Mouse (Mus musculus) limb, embryonic 14.5 days (tissue): ENCODE measurements around the gene Ovgp1. TPM values are rescaled to one million over a fixed set of nuclear protein-coding genes. Genes with fewer than 3 reads are reported as not detected.

Experiments used
- ATAC-seq: fragments of 200-750 bp; cut with Nextera tagmentation; 2 replicates; pipeline ENCODE4 v1.8.0; 2017; ENCODE audit warnings: low read depth, moderate number of reproducible peaks, moderate TSS enrichment; ENCODE audit not compliant: low FRiP score
- DNase-seq: peaks from one replicate; pipeline ENCODE4 v3.0.0-alpha.2; 2015; ENCODE audit warnings: low spot score
- H3K27ac ChIP-seq: fragments of 300-500 bp; sonication (generic); replicated peaks from 2 replicates; pipeline ENCODE4 v1.5.1; 2014; ENCODE audit warnings: low read depth, mild to moderate bottlenecking, low read length, moderate library complexity, mixed read lengths
- H3K27me3 ChIP-seq: fragments of 300-500 bp; sonication (generic); 2 replicates; pipeline ENCODE4 v1.6.1; 2014; ENCODE audit warnings: low read length, mixed read lengths; ENCODE audit not compliant: control insufficient read depth, insufficient read depth
- H3K36me3 ChIP-seq: fragments of 300-500 bp; sonication (generic); 2 replicates; pipeline ENCODE4 v1.6.1; 2014; ENCODE audit warnings: mild to moderate bottlenecking, low read length, moderate library complexity, mixed read lengths; ENCODE audit not compliant: control insufficient read depth, insufficient read depth
- H3K4me1 ChIP-seq: fragments of 300-500 bp; sonication (generic); 2 replicates; pipeline ENCODE4 v1.6.1; 2014; ENCODE audit warnings: antibody characterized with exemption, low read length, mixed read lengths; ENCODE audit not compliant: control insufficient read depth, insufficient read depth
- H3K4me2 ChIP-seq: fragments of 300-500 bp; sonication (generic); replicated peaks from 2 replicates; pipeline ENCODE4 v1.6.1; 2014; ENCODE audit warnings: low read depth, mild to moderate bottlenecking, low read length, moderate library complexity; ENCODE audit not compliant: severe bottlenecking
- H3K4me3 ChIP-seq: fragments of 300-500 bp; sonication (generic); replicated peaks from 2 replicates; pipeline ENCODE4 v1.5.1; 2014; ENCODE audit warnings: low read length
- H3K9ac ChIP-seq: fragments of 300-500 bp; sonication (generic); 2 replicates; pipeline ENCODE4 v1.6.1; 2014; ENCODE audit warnings: mild to moderate bottlenecking, low read depth, low read length, moderate library complexity; ENCODE audit not compliant: severe bottlenecking
- H3K9me3 ChIP-seq: fragments of 300-500 bp; sonication (generic); 2 replicates; pipeline ENCODE4 v1.6.1; 2016; ENCODE audit warnings: low read length; ENCODE audit not compliant: control insufficient read depth
- POLR2A ChIP-seq: fragments of 200-500 bp; IDR thresholded peaks from 2 replicates; pipeline ENCODE4 v1.8.0; 2012; ENCODE audit warnings: inconsistent platforms, mild to moderate bottlenecking, moderate library complexity, borderline replicate concordance; ENCODE audit not compliant: insufficient read depth, insufficient read length; ENCODE audit errors: extremely low read depth
- WGBS: fragments of 180-500 bp; shearing (Covaris S2); extraction: QIAGEN DNeasy Blood & Tissue Kit; methylation state at CpG from one replicate; pipeline ENCODE4 v1.1.7; 2014; 5-methylcytosine and 5-hydroxymethylcytosine counted together
- polyA plus RNA-seq, 2 experiments: library from polyadenylated mRNA; depleted of rRNA in 1 of 2; stranded (reverse) in 1 of 2; unstranded in 1 of 2; fragments of >200 nt; fragmentation: Nextera tagmentation in 1 of 2; extraction: Ambion mirVana in 1 of 2; gene quantifications; 2 replicates each; pipeline versions ENCODE4 v1.2.1 to v1.2.3; 2012 to 2014

Ovgp1 gene
- polyA plus RNA-seq (2012; rRNA removed) (3.4 and 3.6 TPM in 2 replicates), polyA plus RNA-seq (2014; fragmentation: Nextera tagmentation; extraction: Ambion mirVana) (0.37 and 0.94 TPM in 2 replicates)

- no peak for ATAC-seq
- no peak for TF ChIP-seq POLR2A
- H3K4me3 ChIP-seq: no peak within 1 kb of the TSS
These were observed at the start of gene Ovgp1 for GRCm38 (mm10) chr3:105973411-105973810. Gene Ovgp1 (plus strand): TSS chr3:105973711.

DNA sequence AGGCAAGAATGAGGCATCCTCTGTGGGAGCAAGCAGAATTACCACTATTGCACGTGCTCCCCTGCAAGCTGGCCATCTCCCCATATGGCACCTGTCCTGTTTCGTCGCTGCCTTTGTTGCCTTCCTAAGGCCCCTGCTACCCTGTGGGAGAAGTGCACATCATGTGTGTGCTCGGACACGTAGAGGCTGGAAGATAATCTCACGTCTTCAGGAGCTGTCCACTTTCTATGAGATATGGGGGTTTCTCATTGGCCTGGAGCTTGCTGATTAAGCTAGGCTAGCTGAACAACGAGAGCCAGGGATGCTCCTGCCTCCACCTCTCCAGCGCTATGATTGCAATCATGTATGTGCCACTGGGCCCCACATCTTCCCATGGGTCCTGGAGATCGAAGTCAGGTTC, 48.9 kb upstream of the Ovgp1 start:
- H3K4me2 ChIP-seq: no peak overlapping the region
- no peaks in the 10 kb centered on the region for H3K27me3 ChIP-seq
- DNase-seq (no peak), ATAC-seq (no peak)
- H3K27ac ChIP-seq: no peak overlapping the region
- H3K4me1 ChIP-seq: no peaks in the 10 kb centered on the region
- TF ChIP-seq POLR2A: no peak
- WGBS: 87% methylated on average over 9 of the region's 9 CpGs
- no peak overlapping the region for H3K4me3 ChIP-seq
- no peaks in the 10 kb centered on the region for H3K9me3 ChIP-seq
- no peaks in the 10 kb centered on the region for H3K36me3 ChIP-seq
- H3K9ac ChIP-seq: no peak overlapping the region

More at GRCm38 (mm10) chr3:105973411-105973810, at the start of gene Ovgp1:
- peaks cover 20% of the 10 kb centered on the region for H3K36me3 ChIP-seq
- DNase-seq: no peak
- no peak within 1 kb of the TSS for H3K27ac ChIP-seq
- H3K4me1 ChIP-seq: no peaks in the 10 kb centered on the region
- no peaks in the 10 kb centered on the region for H3K27me3 ChIP-seq
- H3K9me3 ChIP-seq: no peaks in the 10 kb centered on the region
- H3K4me2 ChIP-seq: no peak within 1 kb of the TSS
- 74% methylated on average over 3 of the region's 3 CpGs for WGBS
- no peak within 1 kb of the TSS for H3K9ac ChIP-seq

GRCm38 (mm10) chr3:105927561-105928194, 45.8 kb upstream of the Ovgp1 start:
- H3K9me3 ChIP-seq: no peaks in the 10 kb centered on the region
- no peak overlapping the region for H3K4me2 ChIP-seq
- WGBS: 79% methylated on average over 7 of the region's 7 CpGs
- DNase-seq (no peak), ATAC-seq (no peak)
- H3K4me1 ChIP-seq: no peaks in the 10 kb centered on the region
- no peaks in the 10 kb centered on the region for H3K27me3 ChIP-seq
- H3K36me3 ChIP-seq: no peaks in the 10 kb centered on the region
- H3K27ac ChIP-seq: no peak overlapping the region
- no peak for TF ChIP-seq POLR2A
- no peak overlapping the region for H3K9ac ChIP-seq
- no peak overlapping the region for H3K4me3 ChIP-seq

DNA sequence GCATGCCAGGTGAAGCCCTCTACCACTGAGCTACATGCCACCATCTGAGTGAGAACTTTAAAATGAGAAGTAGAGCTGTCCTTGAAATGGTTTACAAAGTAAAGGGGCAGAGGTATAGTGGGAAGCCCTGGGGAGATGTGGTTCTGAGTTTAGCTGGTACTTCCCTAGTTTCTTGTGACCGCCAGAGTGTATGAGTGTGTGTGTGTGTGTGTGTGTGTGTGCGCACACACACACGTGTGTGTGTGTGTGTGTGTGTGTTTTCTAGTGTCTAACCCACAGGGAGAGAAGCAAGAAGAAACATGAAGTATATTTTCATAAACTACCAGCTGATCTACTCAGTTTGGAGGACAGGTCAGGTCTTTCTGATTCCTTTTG, 45.3 kb upstream of the Ovgp1 start:
- H3K4me2 ChIP-seq: no peak overlapping the region
- TF ChIP-seq POLR2A: no peak
- DNase-seq: no peak
- ATAC-seq: no peak
- H3K9me3 ChIP-seq: no peaks in the 10 kb centered on the region
- WGBS: 68% methylated on average over 3 of the region's 3 CpGs
- H3K4me3 ChIP-seq: no peak overlapping the region
- H3K4me1 ChIP-seq: no peaks in the 10 kb centered on the region
- H3K9ac ChIP-seq: no peak overlapping the region
- H3K27ac ChIP-seq: no peak overlapping the region
- no peaks in the 10 kb centered on the region for H3K27me3 ChIP-seq
- no peaks in the 10 kb centered on the region for H3K36me3 ChIP-seq

DNA sequence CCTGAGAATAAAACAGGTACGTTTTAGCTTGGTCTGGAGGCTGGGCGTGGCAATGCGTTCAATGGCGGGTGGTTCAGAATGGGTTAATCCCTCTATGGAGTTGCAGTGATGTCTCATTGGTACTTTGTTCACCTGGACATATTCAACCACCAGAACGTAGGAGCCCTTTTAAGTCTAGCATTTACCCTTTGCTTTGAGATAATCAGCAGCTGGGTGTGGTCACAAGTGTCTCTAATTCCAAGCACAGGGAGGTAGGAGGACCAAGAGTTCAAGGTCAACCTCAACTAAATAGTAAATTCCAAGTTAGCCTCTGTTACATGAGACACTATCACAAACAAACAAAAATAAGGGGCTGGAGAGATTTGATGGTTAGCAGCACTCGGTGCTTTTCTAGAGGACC, 44.7 kb upstream of the Ovgp1 start:
- H3K4me1 ChIP-seq: no peaks in the 10 kb centered on the region
- no peak overlapping the region for H3K9ac ChIP-seq
- no peak overlapping the region for H3K27ac ChIP-seq
- no peaks in the 10 kb centered on the region for H3K27me3 ChIP-seq
- no peak for TF ChIP-seq POLR2A
- H3K36me3 ChIP-seq: no peaks in the 10 kb centered on the region
- ATAC-seq: no peak
- no peak for DNase-seq
- 84% methylated on average over 6 of the region's 6 CpGs for WGBS
- H3K4me2 ChIP-seq: no peak overlapping the region
- H3K4me3 ChIP-seq: no peak overlapping the region
- H3K9me3 ChIP-seq: no peaks in the 10 kb centered on the region

DNA sequence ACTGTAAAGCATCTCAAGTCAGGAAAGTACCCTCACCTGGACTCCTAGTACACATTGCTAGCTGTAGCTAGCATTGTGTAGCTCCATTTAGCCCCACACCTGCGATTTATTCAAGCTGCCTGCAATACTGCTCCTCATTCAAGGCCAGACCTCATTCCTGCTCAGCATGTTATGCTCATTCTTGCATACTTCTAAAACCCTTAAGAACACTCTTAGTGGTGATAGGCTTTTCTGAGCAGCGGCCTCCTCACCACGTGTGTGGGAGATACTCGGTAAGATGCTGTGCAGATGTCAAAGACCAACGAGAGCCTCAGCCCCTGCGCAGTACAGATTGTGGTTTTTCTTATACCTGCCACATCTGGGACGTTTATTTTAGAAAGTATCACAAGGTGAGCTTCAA, 43.7 kb upstream of the Ovgp1 start:
- Histone ChIP-seq H3K4me2 (no peak overlapping the region), H3K27ac (no peak overlapping the region), H3K27me3 (no peaks in the 10 kb centered on the region), H3K36me3 (no peaks in the 10 kb centered on the region), H3K9me3 (no peaks in the 10 kb centered on the region), H3K9ac (no peak overlapping the region), H3K4me3 (no peak overlapping the region), H3K4me1 (no peaks in the 10 kb centered on the region)
- DNase-seq (no peak), ATAC-seq (no peak)
- no peak for TF ChIP-seq POLR2A
- 82% methylated on average over 7 of the region's 7 CpGs for WGBS
